Mouse (Mus musculus): Measurements from ENCODE around the gene Scn3b.

GRCm38 (mm10) chr9:40293286-40293685 lies 24.3 kb downstream of the Scn3b start:
- TF ChIP-seq POLR2A (IDR thresholded peaks at IDR 0.05; ENCODE audit: low read depth, low read length) (no peak), CTCF (IDR thresholded peaks at IDR 0.05; ENCODE audit: borderline replicate concordance, insufficient read depth, low read length) (no peak)

Data from embryonic fibroblast, embryonic 13.5 days (primary cell).